Mouse (Mus musculus) forebrain, embryonic 13.5 days (tissue): ENCODE measurements at regions not wholly inside any gene's neighbourhood (a gene's known extent, or its start where the extent isn't known, plus 50 kb on each side); places are given as distances from the start of the nearest gene placed in this dataset.

Source experiments
- ATAC-seq: fragments of 200-750 bp; cut with Nextera tagmentation; 2 replicates; pipeline ENCODE4 v1.8.0; 2017
- H3K27ac ChIP-seq: fragments of 300-500 bp; sonication (generic); 2 replicates; pipeline ENCODE4 v1.5.1; 2015; ENCODE audit warnings: inconsistent platforms, mild to moderate bottlenecking, moderate library complexity
- H3K27me3 ChIP-seq: fragments of 300-500 bp; sonication (generic); 2 replicates; pipeline ENCODE4 v1.6.1; 2015; ENCODE audit warnings: mild to moderate bottlenecking, inconsistent platforms
- H3K36me3 ChIP-seq: fragments of 300-500 bp; sonication (generic); 2 replicates; pipeline ENCODE4 v1.6.1; 2015; ENCODE audit warnings: mild to moderate bottlenecking, inconsistent platforms; ENCODE audit not compliant: poor library complexity, severe bottlenecking
- H3K4me1 ChIP-seq: fragments of 300-500 bp; sonication (generic); 2 replicates; pipeline ENCODE4 v1.6.1; 2015; ENCODE audit warnings: inconsistent platforms
- H3K4me2 ChIP-seq: fragments of 300-500 bp; sonication (generic); 2 replicates; pipeline ENCODE4 v1.6.1; 2015; ENCODE audit warnings: inconsistent platforms, mild to moderate bottlenecking, moderate library complexity
- H3K4me3 ChIP-seq: fragments of 300-500 bp; sonication (generic); 2 replicates; pipeline ENCODE4 v1.5.1; 2015; ENCODE audit warnings: mild to moderate bottlenecking, inconsistent platforms
- H3K9ac ChIP-seq: fragments of 300-500 bp; sonication (generic); 2 replicates; pipeline ENCODE4 v1.6.1; 2015; ENCODE audit warnings: mild to moderate bottlenecking, inconsistent platforms
- H3K9me3 ChIP-seq: fragments of 300-500 bp; sonication (generic); replicated peaks from 2 replicates; pipeline ENCODE4 v1.6.1; 2016; ENCODE audit warnings: inconsistent platforms
- WGBS: fragments of 180-500 bp; shearing (Covaris S2); methylation state at CpG from one replicate; pipeline ENCODE4 v1.1.7; 2015; 5-methylcytosine and 5-hydroxymethylcytosine counted together

GRCm38 (mm10) chr10:83944897-83945296 lies 222.2 kb downstream of the 1500009L16Rik start:
- Histone ChIP-seq H3K27me3 (no peaks in the 10 kb centered on the region), H3K9me3 (no peaks in the 10 kb centered on the region), H3K9ac (no peak overlapping the region), H3K27ac (no peak overlapping the region), H3K4me3 (no peak overlapping the region), H3K4me1 (no peaks in the 10 kb centered on the region; the same call in 1 of the 2 replicates), H3K4me2 (no peak overlapping the region), H3K36me3 (no peaks in the 10 kb centered on the region)
- ATAC-seq, result no peak
- 93% methylated on average over 10 of the region's 10 CpGs for WGBS

- H3K27ac ChIP-seq, result no peak overlapping the region
- WGBS, result 86% methylated on average over 9 of the region's 9 CpGs
- no peak overlapping the region for H3K9ac ChIP-seq
- no peak for ATAC-seq
- no peaks in the 10 kb centered on the region for H3K9me3 ChIP-seq
- no peak overlapping the region for H3K4me2 ChIP-seq
- H3K4me3 ChIP-seq, result no peak overlapping the region
- H3K36me3 ChIP-seq, result no peaks in the 10 kb centered on the region
- H3K4me1 ChIP-seq, result no peaks in the 10 kb centered on the region; the same call in 1 of the 2 replicates
- H3K27me3 ChIP-seq, result no peaks in the 10 kb centered on the region
These were observed 222.8 kb downstream of the 1500009L16Rik start for GRCm38 (mm10) chr10:83945503-83945902.

- no peaks in the 10 kb centered on the region; the same call in 1 of the 2 replicates for H3K4me1 ChIP-seq
These were observed 223.8 kb downstream of the 1500009L16Rik start for GRCm38 (mm10) chr10:83946186-83947176.

GRCm38 (mm10) chr10:83957118-83957759 lies 234.6 kb downstream of the 1500009L16Rik start:
- no peaks in the 10 kb centered on the region for H3K36me3 ChIP-seq
- H3K27ac ChIP-seq, result no peak overlapping the region
- H3K27me3 ChIP-seq, result no peaks in the 10 kb centered on the region
- no peak overlapping the region for H3K4me2 ChIP-seq
- no peak for ATAC-seq
- no peak overlapping the region for H3K4me3 ChIP-seq
- WGBS, result 49% methylated on average over 18 of the region's 18 CpGs
- peaks cover 14% of the 10 kb centered on the region for H3K4me1 ChIP-seq
- H3K9me3 ChIP-seq, result no peaks in the 10 kb centered on the region
- H3K9ac ChIP-seq, result no peak overlapping the region

More at GRCm38 (mm10) chr10:83946186-83947176, 223.8 kb downstream of the 1500009L16Rik start:
- Histone ChIP-seq H3K4me2 (no peak overlapping the region), H3K9me3 (no peaks in the 10 kb centered on the region), H3K36me3 (no peaks in the 10 kb centered on the region), H3K4me3 (no peak overlapping the region), H3K27ac (no peak overlapping the region), H3K27me3 (no peaks in the 10 kb centered on the region), H3K9ac (no peak overlapping the region)
- WGBS, result 87% methylated on average over 11 of the region's 11 CpGs
- no peak for ATAC-seq

GRCm38 (mm10) chr10:83958397-83958796 lies 235.7 kb downstream of the 1500009L16Rik start:
- no peak overlapping the region for H3K4me2 ChIP-seq
- no peak overlapping the region for H3K4me3 ChIP-seq
- ATAC-seq, result no peak
- no peak overlapping the region for H3K27ac ChIP-seq
- no peak overlapping the region for H3K9ac ChIP-seq
- H3K4me1 ChIP-seq, result peaks cover 15% of the 10 kb centered on the region
- H3K9me3 ChIP-seq, result no peaks in the 10 kb centered on the region
- WGBS, result 90% methylated on average over 3 of the region's 3 CpGs
- no peaks in the 10 kb centered on the region for H3K36me3 ChIP-seq
- no peaks in the 10 kb centered on the region for H3K27me3 ChIP-seq

GRCm38 (mm10) chr10:83958826-83959225 lies 236.2 kb downstream of the 1500009L16Rik start:
- 83% methylated on average over 2 of the region's 2 CpGs for WGBS
- Histone ChIP-seq H3K4me3 (no peak overlapping the region), H3K4me2 (no peak overlapping the region), H3K9me3 (no peaks in the 10 kb centered on the region), H3K27ac (no peak overlapping the region), H3K27me3 (no peaks in the 10 kb centered on the region), H3K9ac (no peak overlapping the region), H3K36me3 (no peaks in the 10 kb centered on the region), H3K4me1 (peaks cover 20% of the 10 kb centered on the region)
- no peak for ATAC-seq

- Histone ChIP-seq H3K9ac (0 out of 2 replicates have a peak overlapping the region, but pooled peaks have one; percentile 30), H3K4me3 (no peak overlapping the region), H3K9me3 (no peaks in the 10 kb centered on the region), H3K27ac (no peak overlapping the region), H3K4me1 (peaks cover 30% of the 10 kb centered on the region), H3K36me3 (no peaks in the 10 kb centered on the region), H3K4me2 (no peak overlapping the region), H3K27me3 (no peaks in the 10 kb centered on the region)
- no peak for ATAC-seq
- 79% methylated on average over 12 of the region's 12 CpGs for WGBS
These were observed 240.6 kb downstream of the 1500009L16Rik start for GRCm38 (mm10) chr10:83963232-83963760.

GRCm38 (mm10) chr10:83963779-83964643 lies 241.3 kb downstream of the 1500009L16Rik start:
- ATAC-seq, result peak; percentile 53; the same call in 1 of the 2 replicates
- H3K4me1 ChIP-seq, result peaks cover 30% of the 10 kb centered on the region
- peak overlapping the region; percentile 12; the same call in 1 of the 2 replicates for H3K4me2 ChIP-seq
- H3K36me3 ChIP-seq, result no peaks in the 10 kb centered on the region
- 0 out of 2 replicates have a peak overlapping the region, but pooled peaks have one; percentile 30 for H3K9ac ChIP-seq
- no peak overlapping the region for H3K4me3 ChIP-seq
- no peaks in the 10 kb centered on the region for H3K27me3 ChIP-seq
- 10% methylated on average over 12 of the region's 12 CpGs for WGBS
- no peaks in the 10 kb centered on the region for H3K9me3 ChIP-seq
- no peak overlapping the region; the same call in 1 of the 2 replicates for H3K27ac ChIP-seq

- WGBS, result 41% methylated on average over 5 of the region's 5 CpGs
- Histone ChIP-seq H3K27ac (peak overlapping the region; percentile 40; the same call in 1 of the 2 replicates), H3K4me1 (peaks cover 29% of the 10 kb centered on the region), H3K4me3 (no peak overlapping the region), H3K27me3 (no peaks in the 10 kb centered on the region), H3K9me3 (no peaks in the 10 kb centered on the region), H3K4me2 (0 out of 2 replicates have a peak overlapping the region, but pooled peaks have one; percentile 4), H3K36me3 (no peaks in the 10 kb centered on the region), H3K9ac (peak overlapping the region; percentile 30; the same call in 1 of the 2 replicates)
- ATAC-seq, result peak; percentile 41; the same call in 1 of the 2 replicates
These were observed 242.2 kb downstream of the 1500009L16Rik start for GRCm38 (mm10) chr10:83964838-83965237.

- Histone ChIP-seq H3K27me3 (no peaks in the 10 kb centered on the region), H3K4me2 (no peak overlapping the region), H3K9me3 (no peaks in the 10 kb centered on the region), H3K9ac (no peak overlapping the region), H3K36me3 (no peaks in the 10 kb centered on the region), H3K4me1 (no peaks in the 10 kb centered on the region; the same call in 1 of the 2 replicates), H3K27ac (no peak overlapping the region), H3K4me3 (no peak overlapping the region)
- WGBS, result 77% methylated on average over 3 of the region's 3 CpGs
- no peak for ATAC-seq
These were observed 247.8 kb downstream of the 1500009L16Rik start for GRCm38 (mm10) chr10:83970501-83970900.

- Histone ChIP-seq H3K4me1 (0 out of 2 replicates have a peak, but pooled peaks cover 3% of the 10 kb centered on the region), H3K4me2 (no peak overlapping the region), H3K9me3 (no peaks in the 10 kb centered on the region), H3K27ac (no peak overlapping the region), H3K27me3 (no peaks in the 10 kb centered on the region), H3K4me3 (no peak overlapping the region), H3K36me3 (no peaks in the 10 kb centered on the region), H3K9ac (no peak overlapping the region)
- no peak for ATAC-seq
- WGBS, result 92% methylated on average over 6 of the region's 6 CpGs
These were observed 251.9 kb downstream of the 1500009L16Rik start for GRCm38 (mm10) chr10:83974548-83974947.
